Mouse (Mus musculus) lung, postnatal 10 days (tissue): Measurements from ENCODE around the gene Jaml.

Experiments
- DNase-seq: peaks from one replicate; pipeline ENCODE4 v3.0.0; 2021

Gene Jaml

GRCm38 (mm10) chr9:45084556-45084955, 5.6 kb downstream of the Jaml start:
- no peak for DNase-seq

DNA sequence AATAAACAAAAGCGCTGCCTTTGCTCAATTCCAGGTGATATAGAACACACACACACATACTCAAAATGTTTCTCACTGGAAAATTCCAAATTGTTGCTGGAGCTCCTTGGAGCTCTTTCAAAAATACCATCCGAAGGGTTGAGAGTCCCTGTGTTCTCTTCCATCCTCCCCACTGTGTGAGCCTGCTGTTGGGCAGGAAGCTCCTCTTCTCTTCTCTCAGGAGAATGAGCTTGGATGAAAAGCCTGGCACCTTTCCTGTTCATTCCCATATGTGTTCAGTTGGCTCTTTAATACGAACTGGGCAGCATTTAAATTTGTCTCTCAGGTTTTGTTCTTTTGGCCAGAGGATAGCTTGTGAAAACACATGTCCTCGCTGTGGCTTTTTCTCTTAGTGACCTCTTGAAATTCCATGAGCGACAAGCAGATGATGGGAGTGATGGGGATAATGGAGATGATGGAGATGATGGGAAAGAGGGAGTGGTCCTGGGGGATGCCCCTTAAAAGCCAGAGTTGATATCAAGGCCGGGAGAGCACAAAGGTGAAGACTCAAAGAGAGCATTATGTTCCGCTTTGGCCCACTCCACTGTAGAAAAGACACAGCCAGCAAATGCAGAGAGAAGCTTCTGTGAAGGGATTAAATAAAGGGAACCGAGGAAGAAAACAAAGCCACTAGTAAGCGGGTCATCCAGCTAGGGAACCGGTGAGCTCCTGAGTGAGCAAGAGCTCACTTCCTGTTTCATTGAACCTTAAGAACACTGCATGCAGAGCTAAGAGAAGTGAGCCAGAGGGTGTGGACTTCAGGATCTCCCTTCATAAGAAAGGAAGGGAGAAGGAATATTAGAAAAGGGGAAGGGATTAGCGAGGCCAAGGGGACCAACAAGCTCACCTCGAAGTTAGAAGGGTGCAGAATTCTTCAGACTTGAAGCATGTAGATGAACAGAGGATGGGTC, 7.0 kb downstream of the Jaml start:
- DNase-seq: no peak

DNA sequence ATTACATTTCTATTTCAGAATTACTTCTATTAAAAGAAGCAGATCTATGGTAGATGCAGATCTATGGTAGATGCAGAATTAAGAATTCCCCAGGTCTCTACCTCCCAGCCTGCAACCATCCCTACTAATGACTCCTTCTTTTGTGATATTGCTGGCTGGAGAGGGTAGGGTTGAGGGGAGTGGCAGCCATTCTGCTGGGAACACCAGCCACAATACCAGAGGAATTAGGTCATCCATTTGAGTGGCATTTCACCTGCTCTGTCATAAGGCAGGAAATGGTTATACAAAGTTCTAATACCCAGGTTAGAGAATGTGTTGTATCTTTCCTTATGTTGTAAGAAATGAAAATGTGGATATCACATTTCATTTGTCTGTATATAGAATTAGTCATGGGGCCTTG, 9.1 kb downstream of the Jaml start:
- no peak for DNase-seq

- DNase-seq: no peak
Measured at GRCm38 (mm10) chr9:45090811-45091210, 11.8 kb downstream of the Jaml start.

DNA sequence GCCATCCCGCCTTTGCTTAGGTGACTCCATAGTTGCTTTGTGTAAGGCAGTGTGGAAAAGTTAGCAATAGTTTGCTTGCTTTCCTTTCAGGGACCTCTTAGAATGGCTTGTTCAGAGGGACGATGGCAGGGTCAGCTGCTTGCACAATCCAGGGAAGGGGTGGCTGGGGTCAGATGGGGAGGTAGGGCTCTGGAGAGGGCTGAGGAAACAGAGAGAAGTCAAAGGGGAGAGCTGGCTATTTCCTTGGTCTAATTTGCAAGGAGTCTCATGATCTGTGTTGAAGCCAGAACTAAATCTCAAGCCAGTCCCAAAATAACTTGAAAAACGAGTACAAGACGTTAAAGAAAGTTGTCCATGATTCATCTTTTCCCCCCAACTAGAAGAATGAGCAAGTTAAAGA, 13.7 kb downstream of the Jaml start:
- peak; percentile 37 for DNase-seq

GRCm38 (mm10) chr9:45095149-45095937, 16.4 kb downstream of the Jaml start:
- peak; percentile 57 for DNase-seq

- no peak for DNase-seq
Measured at GRCm38 (mm10) chr9:45097877-45098276, 18.9 kb downstream of the Jaml start.

GRCm38 (mm10) chr9:45098426-45098825, 19.4 kb downstream of the Jaml start:
- DNase-seq: no peak

DNA sequence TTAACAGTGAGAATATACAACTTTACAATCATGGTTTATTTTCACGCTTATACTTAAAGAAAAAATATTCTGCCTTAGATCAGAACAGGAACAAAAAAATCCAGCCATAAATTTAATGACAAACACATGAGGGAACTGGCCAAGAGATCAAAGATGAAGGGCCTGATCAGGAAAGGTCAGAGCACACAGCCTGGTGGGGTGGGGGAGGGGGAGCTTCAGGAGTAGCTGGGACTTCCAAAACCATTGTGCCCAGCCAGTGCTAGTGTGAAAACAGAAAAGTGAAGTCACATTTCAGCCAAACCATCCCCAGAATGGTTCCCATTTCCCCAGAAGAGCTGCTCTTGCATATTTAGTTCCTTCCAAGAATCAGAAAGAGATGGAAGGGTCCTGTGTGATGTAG, 23.5 kb downstream of the Jaml start:
- no peak for DNase-seq

DNA sequence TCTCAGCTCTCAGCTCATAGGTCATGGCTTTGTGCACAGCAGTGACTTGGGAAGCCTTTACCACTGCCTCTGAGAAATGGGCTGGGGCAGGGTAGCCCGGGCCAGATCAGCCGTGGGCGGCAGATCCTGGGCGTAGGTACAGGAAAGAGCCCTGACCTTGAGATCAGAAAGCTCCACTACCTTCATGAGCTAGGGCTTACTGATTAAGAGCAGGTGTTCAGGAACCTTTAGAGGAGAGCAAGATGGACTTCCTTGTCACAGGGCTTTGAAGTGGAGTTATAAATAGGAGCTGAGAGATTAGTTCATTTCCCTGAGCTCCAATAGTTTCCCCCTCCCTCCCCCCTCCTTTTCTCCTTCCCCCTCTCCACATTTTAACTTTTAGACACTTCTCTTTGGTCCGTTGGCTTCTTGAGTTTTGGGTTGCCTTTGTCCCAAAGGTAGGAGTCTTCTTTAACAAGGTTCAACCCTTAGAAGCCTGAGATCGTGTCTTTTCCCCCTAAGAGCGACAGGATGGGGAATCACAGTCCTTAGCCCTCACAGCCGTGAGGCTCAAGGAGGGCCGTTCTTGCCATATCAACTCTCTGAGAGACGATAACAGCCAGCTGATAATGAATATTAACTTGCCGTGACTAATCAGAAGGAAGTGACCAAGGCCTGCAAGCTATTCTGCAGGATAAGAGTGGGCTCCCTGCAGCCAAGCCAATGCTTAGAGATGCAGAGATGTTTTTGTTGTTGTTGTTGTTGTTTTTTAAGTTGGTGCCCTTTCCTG, 24.4 kb downstream of the Jaml start:
- no peak for DNase-seq

- DNase-seq: no peak
Measured at GRCm38 (mm10) chr9:45105596-45106374, 26.8 kb downstream of the Jaml start.

GRCm38 (mm10) chr9:45115706-45116105, 36.7 kb downstream of the Jaml start:
- peak; percentile 20 for DNase-seq

- DNase-seq: no peak
Measured at GRCm38 (mm10) chr9:45116819-45117218, 37.8 kb downstream of the Jaml start.

- peak; percentile 34 for DNase-seq
Measured at GRCm38 (mm10) chr9:45117741-45118431, 38.9 kb downstream of the Jaml start, which contains the start of gene Scn2b. Gene Scn2b, plus strand, starts transcription at chr9:45117782.

DNA sequence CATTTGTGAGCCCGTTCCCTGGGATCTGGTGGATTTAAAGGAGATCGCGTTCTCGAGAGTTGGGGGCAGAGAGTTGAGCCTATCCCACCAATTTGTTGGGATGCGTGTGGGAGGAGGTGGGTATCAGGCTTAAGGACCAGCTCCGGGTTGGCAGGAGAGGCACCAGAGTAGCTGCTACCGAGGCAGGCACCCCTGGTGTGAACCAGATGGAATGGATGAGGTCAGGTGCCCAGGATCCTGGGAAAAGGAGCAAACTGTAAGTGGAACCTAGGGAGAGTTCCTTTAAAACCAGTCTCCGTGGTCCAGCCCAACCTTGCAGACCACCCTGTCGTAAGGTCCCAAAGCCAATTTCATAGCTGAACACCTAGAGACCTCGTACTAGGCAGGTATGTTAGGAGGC, 39.6 kb downstream of the Jaml start:
- DNase-seq: no peak

GRCm38 (mm10) chr9:45119316-45119953, 40.5 kb downstream of the Jaml start:
- no peak for DNase-seq

GRCm38 (mm10) chr9:45119954-45120530, 41.1 kb downstream of the Jaml start:
- DNase-seq: no peak

- no peak for DNase-seq
Measured at GRCm38 (mm10) chr9:45120567-45120966, 41.6 kb downstream of the Jaml start.

- DNase-seq: no peak
Measured at GRCm38 (mm10) chr9:45121001-45121400, 42.0 kb downstream of the Jaml start.

GRCm38 (mm10) chr9:45121769-45122168, 42.8 kb downstream of the Jaml start:
- peak; percentile 78 for DNase-seq
